Mouse (Mus musculus): Measurements from ENCODE around the gene Dpysl4. TPM values are rescaled to one million over a fixed set of nuclear protein-coding genes. Genes with fewer than 3 reads are reported as not detected.
A peak's percentile ranks its signal among the peaks of the same experiment; 100 is the strongest.

Dpysl4 gene
- polyA plus RNA-seq (2014; fragmentation: Nextera tagmentation; extraction: Ambion mirVana), result 10.2 and 10.7 TPM in 2 replicates

- peak within 1 kb of the TSS; percentile 59 for H3K4me3 ChIP-seq (ENCODE audit: low read depth, low read length)
- DNase-seq (peak; percentile 89), ATAC-seq (ENCODE audit: insufficient read depth) (peak; percentile 87)
- H3K27me3 ChIP-seq (ENCODE audit: insufficient read depth, low read length), result peaks cover 23% of the 10 kb centered on the region
- H3K4me2 ChIP-seq, result peak within 1 kb of the TSS; percentile 89
- no peak within 1 kb of the TSS for H3K27ac ChIP-seq (ENCODE audit: low read depth)
- no peaks in the 10 kb centered on the region for H3K36me3 ChIP-seq (ENCODE audit: insufficient read depth)
- TF ChIP-seq CTCF (IDR thresholded peaks at IDR 0.05; ENCODE audit: low read depth), result no peak
- H3K9ac ChIP-seq, result peak within 1 kb of the TSS; percentile 57
- no peaks in the 10 kb centered on the region for H3K9me3 ChIP-seq (ENCODE audit: low read depth, low read length)
- 5% methylated on average over 32 of the region's 32 CpGs for WGBS
- no peaks in the 10 kb centered on the region; the same call in 1 of the 2 replicates for H3K4me1 ChIP-seq (ENCODE audit: insufficient read depth)
Observed at GRCm38 (mm10) chr7:139085629-139086194, at the start of gene Dpysl4. Gene Dpysl4 (plus strand): TSS chr7:139086001.

GRCm38 (mm10) chr7:139063406-139063805, 22.4 kb upstream of the Dpysl4 start:
- Histone ChIP-seq H3K9me3 (ENCODE audit: low read depth, low read length) (no peaks in the 10 kb centered on the region), H3K27me3 (ENCODE audit: insufficient read depth, low read length) (no peaks in the 10 kb centered on the region), H3K36me3 (ENCODE audit: insufficient read depth) (no peaks in the 10 kb centered on the region), H3K4me2 (no peak overlapping the region), H3K4me3 (ENCODE audit: low read depth, low read length) (no peak overlapping the region), H3K9ac (no peak overlapping the region), H3K4me1 (ENCODE audit: insufficient read depth) (no peaks in the 10 kb centered on the region; the same call in 1 of the 2 replicates), H3K27ac (ENCODE audit: low read depth) (no peak overlapping the region)
- DNase-seq (peak; percentile 37), ATAC-seq (ENCODE audit: insufficient read depth) (no peak)
- WGBS, result 51% methylated on average over 4 of the region's 4 CpGs
- TF ChIP-seq CTCF (IDR thresholded peaks at IDR 0.05; ENCODE audit: low read depth), result peak; percentile 35

GRCm38 (mm10) chr7:139068182-139068623, 17.6 kb upstream of the Dpysl4 start:
- Histone ChIP-seq H3K4me3 (ENCODE audit: low read depth, low read length) (no peak overlapping the region), H3K9ac (no peak overlapping the region), H3K27ac (ENCODE audit: low read depth) (no peak overlapping the region), H3K9me3 (ENCODE audit: low read depth, low read length) (no peaks in the 10 kb centered on the region), H3K27me3 (ENCODE audit: insufficient read depth, low read length) (no peaks in the 10 kb centered on the region), H3K4me1 (ENCODE audit: insufficient read depth) (no peaks in the 10 kb centered on the region; the same call in 1 of the 2 replicates), H3K36me3 (ENCODE audit: insufficient read depth) (no peaks in the 10 kb centered on the region), H3K4me2 (no peak overlapping the region)
- WGBS, result 0% methylated on average over 2 of the region's 2 CpGs
- DNase-seq (peak; percentile 89), ATAC-seq (ENCODE audit: insufficient read depth) (peak; percentile 61; the same call in 1 of the 2 replicates)
- peak; percentile 70 for TF ChIP-seq CTCF (IDR thresholded peaks at IDR 0.05; ENCODE audit: low read depth)

GRCm38 (mm10) chr7:139074189-139074588, 11.6 kb upstream of the Dpysl4 start:
- H3K4me1 ChIP-seq (ENCODE audit: insufficient read depth), result no peaks in the 10 kb centered on the region; the same call in 1 of the 2 replicates
- no peak for ATAC-seq (ENCODE audit: insufficient read depth)
- no peak overlapping the region for H3K9ac ChIP-seq
- H3K9me3 ChIP-seq (ENCODE audit: low read depth, low read length), result no peaks in the 10 kb centered on the region
- no peak overlapping the region for H3K4me2 ChIP-seq
- H3K4me3 ChIP-seq (ENCODE audit: low read depth, low read length), result no peak overlapping the region
- no peak overlapping the region for H3K27ac ChIP-seq (ENCODE audit: low read depth)
- H3K36me3 ChIP-seq (ENCODE audit: insufficient read depth), result no peaks in the 10 kb centered on the region
- no peaks in the 10 kb centered on the region for H3K27me3 ChIP-seq (ENCODE audit: insufficient read depth, low read length)
- WGBS, result 48% methylated on average over 6 of the region's 6 CpGs
- TF ChIP-seq CTCF (IDR thresholded peaks at IDR 0.05; ENCODE audit: low read depth), result no peak
- DNase-seq, result no peak

- H3K4me3 ChIP-seq (ENCODE audit: low read depth, low read length), result no peak overlapping the region
- no peaks in the 10 kb centered on the region; the same call in 1 of the 2 replicates for H3K4me1 ChIP-seq (ENCODE audit: insufficient read depth)
- H3K27ac ChIP-seq (ENCODE audit: low read depth), result no peak overlapping the region
- TF ChIP-seq CTCF (IDR thresholded peaks at IDR 0.05; ENCODE audit: low read depth), result no peak
- H3K4me2 ChIP-seq, result no peak overlapping the region
- ATAC-seq (ENCODE audit: insufficient read depth), result no peak
- no peak overlapping the region for H3K9ac ChIP-seq
- H3K36me3 ChIP-seq (ENCODE audit: insufficient read depth), result no peaks in the 10 kb centered on the region
- no peak for DNase-seq
- no peaks in the 10 kb centered on the region for H3K9me3 ChIP-seq (ENCODE audit: low read depth, low read length)
- 40% methylated on average over 14 of the region's 14 CpGs for WGBS
- H3K27me3 ChIP-seq (ENCODE audit: insufficient read depth, low read length), result no peaks in the 10 kb centered on the region
Observed at GRCm38 (mm10) chr7:139075054-139075794, 10.6 kb upstream of the Dpysl4 start.

- Histone ChIP-seq H3K9ac (no peak overlapping the region), H3K27ac (ENCODE audit: low read depth) (no peak overlapping the region), H3K4me3 (ENCODE audit: low read depth, low read length) (no peak overlapping the region), H3K4me1 (ENCODE audit: insufficient read depth) (no peaks in the 10 kb centered on the region; the same call in 1 of the 2 replicates), H3K9me3 (ENCODE audit: low read depth, low read length) (no peaks in the 10 kb centered on the region), H3K4me2 (no peak overlapping the region), H3K36me3 (ENCODE audit: insufficient read depth) (no peaks in the 10 kb centered on the region), H3K27me3 (ENCODE audit: insufficient read depth, low read length) (no peaks in the 10 kb centered on the region)
- no peak for ATAC-seq (ENCODE audit: insufficient read depth)
- no peak for TF ChIP-seq CTCF (IDR thresholded peaks at IDR 0.05; ENCODE audit: low read depth)
- DNase-seq, result no peak
- WGBS, result 17% methylated on average over 7 of the region's 7 CpGs
Observed at GRCm38 (mm10) chr7:139077283-139077682, 8.5 kb upstream of the Dpysl4 start.

GRCm38 (mm10) chr7:139078181-139078580, 7.6 kb upstream of the Dpysl4 start:
- TF ChIP-seq CTCF (IDR thresholded peaks at IDR 0.05; ENCODE audit: low read depth), result no peak
- Histone ChIP-seq H3K4me2 (no peak overlapping the region), H3K36me3 (ENCODE audit: insufficient read depth) (no peaks in the 10 kb centered on the region), H3K4me3 (ENCODE audit: low read depth, low read length) (no peak overlapping the region), H3K27me3 (ENCODE audit: insufficient read depth, low read length) (no peaks in the 10 kb centered on the region), H3K9me3 (ENCODE audit: low read depth, low read length) (no peaks in the 10 kb centered on the region), H3K27ac (ENCODE audit: low read depth) (no peak overlapping the region), H3K4me1 (ENCODE audit: insufficient read depth) (no peaks in the 10 kb centered on the region; the same call in 1 of the 2 replicates), H3K9ac (no peak overlapping the region)
- ATAC-seq (ENCODE audit: insufficient read depth), result no peak
- no peak for DNase-seq
- 47% methylated on average over 6 of the region's 6 CpGs for WGBS

Data from lung, embryonic 14.5 days (tissue).